Mouse (Mus musculus) stomach, embryonic 15.5 days (tissue): Measurements from ENCODE around the gene Polr2e. TPM values are rescaled to one million over a fixed set of nuclear protein-coding genes. Genes with fewer than 3 reads are reported as not detected.

ENCODE experiments used
- ATAC-seq: fragments of 200-750 bp; cut with Nextera tagmentation; 2 replicates; pipeline ENCODE4 v1.8.0; 2017; ENCODE audit warnings: low read depth, moderate number of reproducible peaks, moderate TSS enrichment; ENCODE audit not compliant: insufficient read depth, low FRiP score
- H3K27ac ChIP-seq: fragments of 300-500 bp; sonication (generic); 2 replicates; pipeline ENCODE4 v1.5.1; 2015; ENCODE audit warnings: mild to moderate bottlenecking, inconsistent platforms
- H3K27me3 ChIP-seq: fragments of 300-500 bp; sonication (generic); replicated peaks from 2 replicates; pipeline ENCODE4 v1.6.1; 2015; ENCODE audit warnings: inconsistent platforms
- H3K36me3 ChIP-seq: fragments of 300-500 bp; sonication (generic); 2 replicates; pipeline ENCODE4 v1.6.1; 2015; ENCODE audit warnings: inconsistent platforms
- H3K4me1 ChIP-seq: fragments of 300-500 bp; sonication (generic); 2 replicates; pipeline ENCODE4 v1.6.1; 2015; ENCODE audit warnings: inconsistent platforms
- H3K4me2 ChIP-seq: fragments of 300-500 bp; sonication (generic); 2 replicates; pipeline ENCODE4 v1.6.1; 2015; ENCODE audit warnings: mild to moderate bottlenecking, inconsistent platforms
- H3K4me3 ChIP-seq: fragments of 300-500 bp; sonication (generic); replicated peaks from 2 replicates; pipeline ENCODE4 v1.5.1; 2015; ENCODE audit warnings: inconsistent platforms
- H3K9ac ChIP-seq: fragments of 300-500 bp; sonication (generic); 2 replicates; pipeline ENCODE4 v1.6.1; 2015; ENCODE audit warnings: inconsistent platforms
- H3K9me3 ChIP-seq: fragments of 300-500 bp; sonication (generic); 2 replicates; pipeline ENCODE4 v1.6.1; 2016; ENCODE audit warnings: inconsistent platforms
- WGBS: fragments of 180-500 bp; shearing (Covaris S2); methylation state at CpG from one replicate; pipeline ENCODE4 v1.1.7; 2015; 5-methylcytosine and 5-hydroxymethylcytosine counted together
- polyA plus RNA-seq: library from polyadenylated mRNA; unstranded; fragments of >200 nt; fragmentation: Nextera tagmentation; extraction: Ambion mirVana; gene quantifications from 2 replicates; pipeline ENCODE4 v1.2.1, GENCODE M21; 2015

Polr2e gene
- polyA plus RNA-seq, 1 experiment from 2014 or later, result 188 TPM

- no peak for ATAC-seq
- Histone ChIP-seq H3K36me3 (peaks cover 37% of the 10 kb centered on the region), H3K27me3 (no peaks in the 10 kb centered on the region), H3K4me1 (peaks cover 29% of the 10 kb centered on the region), H3K9me3 (no peaks in the 10 kb centered on the region), H3K9ac (no peak overlapping the region), H3K4me3 (no peak overlapping the region), H3K4me2 (peak overlapping the region; percentile 85; the same call in 1 of the 2 replicates), H3K27ac (no peak overlapping the region)
- WGBS, result 86% methylated on average over 6 of the region's 6 CpGs
Measured at GRCm38 (mm10) chr10:79991548-79991947, 48.0 kb downstream of the Polr2e start.

DNA sequence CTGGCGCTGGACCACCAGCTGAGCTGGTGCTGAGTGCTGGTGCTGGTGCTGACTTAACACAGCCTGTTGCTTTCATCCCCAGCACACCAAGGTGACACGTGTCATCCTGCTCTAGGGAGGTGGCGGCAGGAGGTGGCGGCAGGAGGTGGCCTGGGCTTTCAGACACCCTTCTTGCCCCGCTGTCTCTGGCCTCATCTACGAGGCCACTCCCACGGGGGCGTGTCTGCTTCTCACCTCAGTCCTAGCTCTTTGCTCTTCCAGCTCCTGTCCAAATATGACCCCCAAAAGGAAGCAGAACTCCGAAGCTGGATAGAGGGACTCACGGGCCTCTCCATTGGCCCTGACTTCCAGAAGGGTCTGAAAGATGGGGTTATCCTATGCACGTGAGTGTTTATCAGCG, 48.5 kb downstream of the Polr2e start:
- H3K4me2 ChIP-seq, result peak overlapping the region; percentile 85
- H3K36me3 ChIP-seq, result peaks cover 37% of the 10 kb centered on the region
- no peak for ATAC-seq
- no peak overlapping the region for H3K27ac ChIP-seq
- WGBS, result 73% methylated on average over 12 of the region's 12 CpGs
- H3K9me3 ChIP-seq, result no peaks in the 10 kb centered on the region
- H3K4me3 ChIP-seq, result peak overlapping the region; percentile 63
- no peaks in the 10 kb centered on the region for H3K27me3 ChIP-seq
- peaks cover 33% of the 10 kb centered on the region for H3K4me1 ChIP-seq
- H3K9ac ChIP-seq, result no peak overlapping the region

DNA sequence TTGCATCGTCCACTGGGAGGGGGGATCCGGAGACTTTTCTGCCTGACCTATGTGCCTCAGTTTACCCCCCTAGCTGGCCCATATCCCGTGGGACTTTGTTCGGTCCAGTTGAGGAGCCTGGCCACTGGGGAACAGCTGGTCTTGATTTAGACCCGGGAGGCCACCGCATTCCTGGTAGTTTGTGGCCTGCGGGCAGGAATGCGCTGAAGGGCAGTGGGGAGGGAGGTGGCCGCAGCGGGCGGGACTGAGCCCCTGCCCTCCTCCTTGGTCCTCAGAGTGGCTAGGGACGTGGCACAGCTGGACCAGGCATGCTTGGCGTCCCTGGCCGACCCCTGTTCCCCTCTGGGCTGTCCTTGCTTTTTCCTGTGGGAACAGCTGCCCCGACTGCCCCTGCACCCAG, 49.7 kb downstream of the Polr2e start:
- Histone ChIP-seq H3K9me3 (no peaks in the 10 kb centered on the region), H3K9ac (peak overlapping the region; percentile 23; the same call in 1 of the 2 replicates), H3K4me1 (peaks cover 39% of the 10 kb centered on the region), H3K4me2 (peak overlapping the region; percentile 85), H3K27ac (peak overlapping the region; percentile 99), H3K4me3 (peak overlapping the region; percentile 63), H3K36me3 (peaks cover 34% of the 10 kb centered on the region), H3K27me3 (no peaks in the 10 kb centered on the region)
- WGBS, result 20% methylated on average over 15 of the region's 15 CpGs
- no peak for ATAC-seq

DNA sequence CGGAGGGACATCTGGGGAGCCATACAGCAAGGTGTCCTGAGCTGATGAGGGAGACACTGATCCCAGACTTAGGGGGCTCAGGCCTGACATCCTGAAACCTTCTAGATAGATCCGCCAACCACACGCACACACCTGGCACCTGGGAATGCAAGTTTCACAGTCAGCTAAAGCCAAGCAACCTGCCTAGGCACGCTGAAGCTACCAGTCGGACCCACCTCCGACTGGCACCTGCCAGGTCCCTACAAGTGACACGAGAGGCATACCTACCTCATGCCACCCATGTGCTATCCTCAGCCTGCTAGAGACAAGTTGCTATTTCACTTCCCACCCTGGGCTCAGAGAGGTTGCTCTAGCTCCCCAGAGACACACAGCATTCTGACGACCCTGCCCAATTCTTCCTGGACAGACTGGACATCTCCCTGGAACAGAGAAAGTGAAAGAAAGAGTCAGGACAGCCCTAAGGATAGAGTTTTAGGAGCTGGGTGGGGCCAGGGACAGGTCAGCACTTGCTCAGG, 50.3 kb downstream of the Polr2e start:
- no peaks in the 10 kb centered on the region for H3K27me3 ChIP-seq
- WGBS, result 23% methylated on average over 8 of the region's 8 CpGs
- peak overlapping the region; percentile 63 for H3K4me3 ChIP-seq
- peak overlapping the region; percentile 76 for H3K9ac ChIP-seq
- no peak for ATAC-seq
- peak overlapping the region; percentile 99 for H3K27ac ChIP-seq
- peaks cover 29% of the 10 kb centered on the region for H3K36me3 ChIP-seq
- H3K9me3 ChIP-seq, result no peaks in the 10 kb centered on the region
- peak overlapping the region; percentile 85 for H3K4me2 ChIP-seq
- peaks cover 39% of the 10 kb centered on the region for H3K4me1 ChIP-seq

DNA sequence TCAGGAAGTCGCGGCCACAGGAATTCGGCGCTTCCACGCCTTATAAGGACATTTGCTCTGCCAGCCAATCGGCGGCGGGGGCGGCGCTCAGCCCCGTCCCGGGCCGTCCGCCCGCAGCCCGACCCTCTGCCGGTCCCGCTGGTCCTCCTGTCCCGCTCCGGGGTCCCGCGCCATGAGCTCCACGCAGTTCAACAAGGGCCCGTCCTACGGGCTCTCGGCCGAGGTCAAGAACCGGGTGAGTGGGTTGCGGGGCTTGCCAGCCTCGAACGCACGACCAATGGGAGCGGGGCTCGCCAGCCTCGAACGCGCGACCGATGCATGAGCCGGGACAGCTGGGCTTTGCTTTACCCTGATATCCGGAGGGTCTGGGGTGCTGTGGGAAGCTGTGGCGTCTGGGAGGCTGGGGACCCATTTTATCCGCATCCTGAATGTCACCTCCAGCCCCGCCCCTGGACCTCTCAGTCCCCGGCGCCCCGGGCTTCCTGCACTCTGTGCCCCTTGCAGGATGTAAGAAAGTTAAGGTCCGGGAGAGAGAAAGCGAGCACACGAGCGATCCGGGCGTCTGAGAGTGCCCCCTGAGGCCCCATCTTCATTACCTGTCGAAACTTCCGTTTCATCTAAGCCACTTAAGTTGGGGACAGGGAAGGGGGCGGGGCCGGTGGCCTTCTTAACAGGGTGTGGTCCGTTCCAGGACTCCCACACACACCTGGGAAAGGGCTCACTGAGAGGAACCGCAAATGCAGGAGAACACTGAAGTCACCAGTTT, 50.9 kb downstream of the Polr2e start, which contains the start of gene Cnn2:
TSS of gene Cnn2 (plus strand) at position 79 of the 766 bp plus-strand sequence.
- Histone ChIP-seq H3K4me1 (peaks cover 39% of the 10 kb centered on the region), H3K9ac (peak within 1 kb of the TSS; percentile 76), H3K9me3 (no peaks in the 10 kb centered on the region), H3K4me2 (peak within 1 kb of the TSS; percentile 85), H3K36me3 (peaks cover 27% of the 10 kb centered on the region), H3K27ac (peak within 1 kb of the TSS; percentile 99), H3K4me3 (peak within 1 kb of the TSS; percentile 63), H3K27me3 (no peaks in the 10 kb centered on the region)
- peak; percentile 5; the same call in 1 of the 2 replicates for ATAC-seq
- under 1% methylated on average over 59 of the region's 59 CpGs for whole genome bisulfite sequencing

- Histone ChIP-seq H3K4me2 (peak overlapping the region; percentile 85), H3K4me1 (peaks cover 46% of the 10 kb centered on the region), H3K27ac (peak overlapping the region; percentile 99), H3K27me3 (no peaks in the 10 kb centered on the region), H3K4me3 (peak overlapping the region; percentile 63), H3K36me3 (peaks cover 19% of the 10 kb centered on the region), H3K9me3 (no peaks in the 10 kb centered on the region), H3K9ac (peak overlapping the region; percentile 76)
- WGBS, result 9% methylated on average over 27 of the region's 27 CpGs
- no peak for ATAC-seq
Measured at GRCm38 (mm10) chr10:79987771-79988505, 51.7 kb downstream of the Polr2e start.

DNA sequence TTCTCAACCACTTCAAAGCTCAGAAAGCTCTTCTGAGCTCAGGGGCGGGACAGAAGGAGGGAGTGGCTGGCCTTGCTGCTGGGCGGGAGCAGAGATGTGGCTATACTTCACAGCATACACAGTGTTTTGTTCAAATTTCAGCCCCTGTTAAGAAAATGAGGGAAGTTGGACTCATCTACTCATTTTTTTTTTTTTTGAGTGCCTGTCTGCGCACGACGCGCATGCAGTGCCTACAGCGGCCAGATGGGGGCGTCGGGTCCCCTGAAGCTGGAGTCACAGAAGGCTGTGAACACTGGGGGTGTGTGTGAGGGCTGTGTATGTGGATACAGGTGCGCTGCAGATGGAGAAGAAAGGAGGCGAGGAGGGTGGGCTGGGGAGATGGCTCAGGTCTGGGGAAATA, 52.6 kb downstream of the Polr2e start:
- Histone ChIP-seq H3K27me3 (no peaks in the 10 kb centered on the region), H3K36me3 (peaks cover 12% of the 10 kb centered on the region), H3K9me3 (no peaks in the 10 kb centered on the region), H3K27ac (peak overlapping the region; percentile 99), H3K4me2 (peak overlapping the region; percentile 85), H3K4me1 (peaks cover 49% of the 10 kb centered on the region), H3K4me3 (peak overlapping the region; percentile 63; the same call in 1 of the 2 replicates), H3K9ac (0 out of 2 replicates have a peak overlapping the region, but pooled peaks have one; percentile 76)
- 3% methylated on average over 11 of the region's 11 CpGs for WGBS
- ATAC-seq, result no peak

DNA sequence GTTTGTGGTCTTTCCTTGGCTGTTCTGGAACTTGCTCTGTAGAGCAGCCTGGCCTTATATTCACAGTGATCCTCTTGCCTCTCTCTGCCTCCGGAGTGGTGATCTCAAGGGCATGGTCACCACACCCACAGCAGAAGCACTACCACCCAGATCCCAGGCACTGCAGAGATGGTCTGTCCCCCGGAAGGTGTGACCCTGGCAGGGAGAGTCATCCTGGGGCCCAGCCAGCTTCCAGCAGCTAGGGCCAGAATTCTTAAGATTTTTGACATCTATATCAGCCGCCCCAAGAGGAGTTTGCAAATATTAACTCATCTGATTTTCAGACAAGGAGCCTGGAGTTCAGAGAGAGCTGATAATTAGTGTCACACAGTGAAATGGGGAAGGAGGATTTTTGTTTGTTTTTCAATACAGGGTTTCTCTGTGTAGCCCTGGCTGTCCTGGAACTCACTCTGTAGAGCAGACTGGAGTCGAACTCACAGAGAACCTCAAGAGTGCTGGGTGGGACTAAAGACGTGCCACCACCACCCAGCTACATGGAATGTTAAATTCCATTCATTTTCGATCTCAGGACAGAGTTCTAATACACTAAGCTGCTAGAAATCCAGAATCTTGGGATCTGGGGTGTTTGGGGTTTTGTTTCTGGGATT, 53.2 kb downstream of the Polr2e start:
- H3K9ac ChIP-seq, result peak overlapping the region; percentile 55; the same call in 1 of the 2 replicates
- peaks cover 49% of the 10 kb centered on the region for H3K4me1 ChIP-seq
- H3K27me3 ChIP-seq, result no peaks in the 10 kb centered on the region
- H3K9me3 ChIP-seq, result no peaks in the 10 kb centered on the region
- peaks cover 8% of the 10 kb centered on the region for H3K36me3 ChIP-seq
- peak overlapping the region; percentile 85 for H3K4me2 ChIP-seq
- WGBS, result 22% methylated on average over 6 of the region's 6 CpGs
- peak overlapping the region; percentile 73 for H3K4me3 ChIP-seq
- ATAC-seq, result no peak
- H3K27ac ChIP-seq, result peak overlapping the region; percentile 99

Other genes starting within 250 kb of the Polr2e start
- gene Prss57, start 248.8 kb downstream of the Polr2e start, polyA plus RNA-seq, result 0.23 and 0.31 TPM in 2 replicates
- gene Palm, start 246.2 kb downstream of the Polr2e start, polyA plus RNA-seq, result 53.3 and 54.1 TPM in 2 replicates
- gene Misp, start 218.8 kb downstream of the Polr2e start, polyA plus RNA-seq, result 50.0 and 67.2 TPM in 2 replicates
- gene Ptbp1, start 185.4 kb downstream of the Polr2e start, polyA plus RNA-seq, result 295 and 299 TPM in 2 replicates
- 5.2 and 10.6 TPM in 2 replicates for gene Prtn3, start 165.3 kb downstream of the Polr2e start, polyA plus RNA-seq
- gene Plppr3, start 165.2 kb downstream of the Polr2e start, polyA plus RNA-seq, result 32.9 and 36.1 TPM in 2 replicates
- 3.8 and 11.1 TPM in 2 replicates for gene Elane, start 153.5 kb downstream of the Polr2e start, polyA plus RNA-seq
- gene Cfd, start 148.9 kb downstream of the Polr2e start, polyA plus RNA-seq, result not detected in 2 replicates
- 43.6 and 47.8 TPM in 2 replicates for gene Med16, start 130.9 kb downstream of the Polr2e start, polyA plus RNA-seq
- gene Gm26602, start 128.9 kb downstream of the Polr2e start, polyA plus RNA-seq, result 4.4 and 13.3 TPM in 2 replicates
- 0.83 and 0.94 TPM in 2 replicates for gene Kiss1r, start 122.8 kb downstream of the Polr2e start, polyA plus RNA-seq
- 137 and 140 TPM in 2 replicates for gene R3hdm4, start 118.6 kb downstream of the Polr2e start, polyA plus RNA-seq
- 9.8 and 10.0 TPM in 2 replicates for gene Arid3a, start 112.8 kb downstream of the Polr2e start, polyA plus RNA-seq
- 86.0 and 86.2 TPM in 2 replicates for gene Wdr18, start 79.6 kb downstream of the Polr2e start, polyA plus RNA-seq
- gene Grin3b, start 69.1 kb downstream of the Polr2e start, polyA plus RNA-seq, result 0.27 and 0.34 TPM in 2 replicates
- gene Tmem259, start 55.5 kb downstream of the Polr2e start, polyA plus RNA-seq, result 20.6 and 21.3 TPM in 2 replicates
- 274 and 279 TPM in 2 replicates for gene Cnn2, start 51.2 kb downstream of the Polr2e start, polyA plus RNA-seq
- gene Abca7, start 43.3 kb downstream of the Polr2e start, polyA plus RNA-seq, result 4.2 and 4.8 TPM in 2 replicates
- gene Arhgap45, start 23.1 kb downstream of the Polr2e start, polyA plus RNA-seq, result 9.1 and 10.0 TPM in 2 replicates
- gene Gpx4, start 7.4 kb upstream of the Polr2e start, polyA plus RNA-seq, result 500 and 567 TPM in 2 replicates
- 14.8 and 15.9 TPM in 2 replicates for gene Sbno2, start 65.8 kb upstream of the Polr2e start, polyA plus RNA-seq
- 16.9 and 19.2 TPM in 2 replicates for gene Stk11, start 76.0 kb upstream of the Polr2e start, polyA plus RNA-seq
- 544 and 602 TPM in 2 replicates for gene Atp5d, start 98.8 kb upstream of the Polr2e start, polyA plus RNA-seq
- gene Cbarp, start 101.0 kb upstream of the Polr2e start, polyA plus RNA-seq, result 5.1 and 6.7 TPM in 2 replicates
- 16.0 and 19.8 TPM in 2 replicates for gene Midn, start 108.5 kb upstream of the Polr2e start, polyA plus RNA-seq
- 90.3 and 103 TPM in 2 replicates for gene Cirbp, start 126.2 kb upstream of the Polr2e start, polyA plus RNA-seq
- 17.5 and 19.7 TPM in 2 replicates for gene 1600002K03Rik, start 133.1 kb upstream of the Polr2e start, polyA plus RNA-seq
- 15.7 TPM in 2 replicates for gene Efna2, start 139.7 kb upstream of the Polr2e start, polyA plus RNA-seq
- 58.6 and 66.5 TPM in 2 replicates for gene Mum1, start 186.6 kb upstream of the Polr2e start, polyA plus RNA-seq
- gene Ndufs7, start 209.3 kb upstream of the Polr2e start, polyA plus RNA-seq, result 326 and 364 TPM in 2 replicates
- 111 and 148 TPM in 2 replicates for gene Gamt, start 221.2 kb upstream of the Polr2e start, polyA plus RNA-seq
- 62.4 and 66.4 TPM in 2 replicates for gene Dazap1, start 221.7 kb upstream of the Polr2e start, polyA plus RNA-seq